17 mouse cellular contexts compared by ENCODE assay signal in the genomic region with DNA sequence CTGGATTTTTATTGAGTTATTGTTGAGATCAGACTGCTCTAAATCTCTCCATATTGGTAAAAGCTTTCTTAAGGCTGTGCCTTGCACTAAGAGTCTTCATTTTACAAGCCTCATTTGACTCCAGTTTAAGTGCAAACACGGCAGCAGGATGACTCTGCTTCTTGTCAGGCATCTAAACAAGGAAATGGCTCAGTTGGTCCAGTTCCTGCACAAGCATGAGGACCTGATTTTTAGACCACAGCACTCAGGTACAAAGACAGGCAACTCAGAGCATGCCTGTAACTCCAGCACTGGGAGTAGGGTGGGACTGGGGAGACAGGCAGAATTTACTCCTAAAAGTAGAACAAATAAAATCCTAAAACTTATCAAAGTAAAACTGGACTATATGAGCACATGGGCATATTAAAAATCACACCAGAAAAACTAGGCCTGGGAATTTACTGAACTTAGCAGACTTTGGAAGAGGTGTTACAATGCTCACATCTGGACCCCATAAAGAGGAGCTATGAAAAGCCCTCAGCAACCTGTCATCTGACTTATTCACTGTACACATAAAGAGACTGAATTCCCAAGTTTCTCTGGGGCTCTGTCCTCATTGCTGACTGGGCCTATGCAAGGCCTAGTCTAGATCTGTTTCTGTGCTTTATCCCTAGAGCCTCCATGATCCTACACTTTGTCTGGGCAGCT.
DNase-seq lines count a peak whose midpoint lies in the region; ATAC-seq and TF ChIP-seq lines count a peak whose summit lies in the region.
"Had no signal": no experiment of that assay in that cellular context is flagged by ENCODE, and none has a peak within 500 bp of the region (broad histone marks: within the 10 kb centered on the region; RNA-seq: fewer than 3 reads in every experiment).

No protein-coding gene starts in this region.

- no peak for TF ChIP-seq RAD21 in CH12.LX (IDR thresholded peaks at IDR 0.05; ENCODE audit: low read depth, low read length)

- no peak for TF ChIP-seq POLR2A in liver, adult 2 months (IDR thresholded peaks at IDR 0.05; ENCODE audit: extremely low read depth, insufficient read depth, low read length)
- TF ChIP-seq POLR2A in CH12.LX (IDR thresholded peaks at IDR 0.05; ENCODE audit: low read depth, low read length), result no peak

- no peaks in the 10 kb centered on the region; the same call in 1 of the 2 replicates for H3K4me1 ChIP-seq in liver, adult 2 months (ENCODE audit: control insufficient read depth, insufficient read depth, low read length)
- no peaks in the 10 kb centered on the region for H3K4me1 ChIP-seq in liver, embryonic 11.5 days (replicated peaks; ENCODE audit: control insufficient read depth, insufficient read depth, low read length)
- peaks cover 7 to 43% of the 10 kb centered on the region in 2 experiments; a peak in 3 of 4 replicates for H3K4me1 ChIP-seq in CH12.LX (ENCODE audit: control insufficient read depth in 1 of 2, insufficient read depth in 2 of 2)
- H3K4me1 ChIP-seq in hindbrain, embryonic 10.5 days (replicated peaks), result no peaks in the 10 kb centered on the region
- H3K4me1 ChIP-seq: heart, embryonic 15.5 days; lung, embryonic 15.5 days; midbrain, embryonic 10.5 days; neural tube, embryonic 12.5 days had no signal

- in situ Hi-C loops in CH12.LX (cut with MboI; ENCODE audit: low pct_ligation_motif_present, low pct_unique_long_range_greater_than_20kb, low sequenced_read_pairs), result no loop called here

- no peak overlapping the region for H3K4me3 ChIP-seq in liver, adult 2 months (ENCODE audit: insufficient read depth, low read depth, low read length)
- H3K4me3 ChIP-seq in liver, embryonic 11.5 days (ENCODE audit: low read depth, low read length), result no peak overlapping the region
- H3K4me3 ChIP-seq in CH12.LX (replicated peaks in 1 of 3; ENCODE audit: low read depth in 2 of 3, low read length in 2 of 3, poor library complexity in 1 of 3), result no peak overlapping the region
- H3K4me3 ChIP-seq in hindbrain, embryonic 10.5 days, result no peak overlapping the region
- H3K4me3 ChIP-seq: heart, embryonic 15.5 days; lung, embryonic 15.5 days; midbrain, embryonic 10.5 days; neural tube, embryonic 12.5 days had no signal

- dilution Hi-C loops in CH12.LX (cut with MboI; ENCODE audit: extremely low pct_ligation_motif_present, extremely low pct_unique_long_range_greater_than_20kb, low sequenced_read_pairs), result no loop called here

- peak overlapping the region; percentile 16; the same call in 1 of the 2 replicates for H3K27ac ChIP-seq in liver, adult 2 months (replicated peaks; ENCODE audit: insufficient read depth, low read depth, low read length)
- no peak overlapping the region for H3K27ac ChIP-seq in liver, embryonic 11.5 days (ENCODE audit: low read depth, low read length)
- no peak overlapping the region for H3K27ac ChIP-seq in CH12.LX (ENCODE audit: insufficient read depth, low read depth)
- no peak overlapping the region for H3K27ac ChIP-seq in hindbrain, embryonic 10.5 days
- H3K27ac ChIP-seq: heart, embryonic 15.5 days; lung, embryonic 15.5 days; midbrain, embryonic 10.5 days; neural tube, embryonic 12.5 days had no signal

- no peak for TF ChIP-seq CTCF in liver, adult 2 months (IDR thresholded peaks at IDR 0.05; ENCODE audit: low read depth, low read length)
- no peak for TF ChIP-seq CTCF in CH12.LX (conservative IDR thresholded peaks at IDR 0.05 in 1 of 2, IDR thresholded peaks at IDR 0.05 in 1 of 2; ENCODE audit: low read depth in 2 of 2, low read length in 2 of 2)

- H3K9me3 ChIP-seq in liver, embryonic 11.5 days (ENCODE audit: control insufficient read depth, low read length), result no peaks in the 10 kb centered on the region
- H3K9me3 ChIP-seq in CH12.LX (replicated peaks; ENCODE audit: low read length), result no peaks in the 10 kb centered on the region
- no peaks in the 10 kb centered on the region for H3K9me3 ChIP-seq in hindbrain, embryonic 10.5 days
- H3K9me3 ChIP-seq: heart, embryonic 15.5 days; lung, embryonic 15.5 days; midbrain, embryonic 10.5 days; neural tube, embryonic 12.5 days had no signal

- no peak for ATAC-seq in liver, embryonic 11.5 days (replicated peaks; ENCODE audit: low FRiP score)
- peak; percentile 12; the same call in 1 of the 2 replicates for ATAC-seq in granulocyte monocyte progenitor cell, adult 5-6 weeks (replicated peaks; ENCODE audit: poor library complexity, severe bottlenecking)
- peak; percentile 36 for ATAC-seq in megakaryocyte, adult 5-6 weeks (ENCODE audit: poor library complexity, severe bottlenecking)

- H3K36me3 ChIP-seq in liver, adult 2 months (ENCODE audit: control insufficient read depth, insufficient read depth, low read length), result no peaks in the 10 kb centered on the region; the same call in 1 of the 2 replicates
- H3K36me3 ChIP-seq in liver, embryonic 11.5 days (ENCODE audit: control insufficient read depth, insufficient read depth, low read length), result no peaks in the 10 kb centered on the region
- no peaks in the 10 kb centered on the region for H3K36me3 ChIP-seq in CH12.LX (replicated peaks in 1 of 2; ENCODE audit: control insufficient read depth in 1 of 2, insufficient read depth in 1 of 2, low read length in 1 of 2)
- H3K36me3 ChIP-seq in hindbrain, embryonic 10.5 days, result no peaks in the 10 kb centered on the region
- H3K36me3 ChIP-seq: heart, embryonic 15.5 days; lung, embryonic 15.5 days; midbrain, embryonic 10.5 days; neural tube, embryonic 12.5 days had no signal

- 60% methylated on average over 1 of the region's 1 CpGs for WGBS in liver, adult 2 months
- 18% methylated on average over 1 of the region's 1 CpGs for WGBS in liver, embryonic 11.5 days
- 63% methylated on average over 1 of the region's 1 CpGs for WGBS in hindbrain, embryonic 10.5 days

- H3K79me2 ChIP-seq in liver, adult 2 months (ENCODE audit: control insufficient read depth, insufficient read depth, low read length), result no peaks in the 10 kb centered on the region
- H3K79me2 ChIP-seq in CH12.LX (replicated peaks; ENCODE audit: control insufficient read depth, extremely low read depth, insufficient read depth, poor library complexity, severe bottlenecking), result no peaks in the 10 kb centered on the region

- H3K4me2 ChIP-seq in liver, embryonic 11.5 days, result no peak overlapping the region
- H3K4me2 ChIP-seq in CH12.LX (ENCODE audit: insufficient read depth, low read depth, poor library complexity, severe bottlenecking), result peak overlapping the region; percentile 94; the same call in 1 of the 2 replicates
- H3K4me2 ChIP-seq: heart, embryonic 15.5 days; lung, embryonic 15.5 days; neural tube, embryonic 12.5 days had no signal

- no peak overlapping the region for H3K9ac ChIP-seq in liver, adult 2 months (ENCODE audit: low read depth, low read length)
- no peak overlapping the region for H3K9ac ChIP-seq in liver, embryonic 11.5 days (ENCODE audit: low read depth, low read length)
- peak overlapping the region; percentile 44 for H3K9ac ChIP-seq in CH12.LX (ENCODE audit: insufficient read depth, low read depth)
- H3K9ac ChIP-seq: heart, embryonic 15.5 days; lung, embryonic 15.5 days; neural tube, embryonic 12.5 days had no signal

- H3K27me3 ChIP-seq in liver, adult 2 months (ENCODE audit: control insufficient read depth, insufficient read depth, low read length), result no peaks in the 10 kb centered on the region
- H3K27me3 ChIP-seq in liver, embryonic 11.5 days (replicated peaks; ENCODE audit: control insufficient read depth, insufficient read depth, low read length), result no peaks in the 10 kb centered on the region
- no peaks in the 10 kb centered on the region for H3K27me3 ChIP-seq in CH12.LX (replicated peaks)
- H3K27me3 ChIP-seq in hindbrain, embryonic 10.5 days (ENCODE audit: insufficient read depth, poor library complexity, severe bottlenecking), result no peaks in the 10 kb centered on the region
- H3K27me3 ChIP-seq: heart, embryonic 15.5 days; lung, embryonic 15.5 days; neural tube, embryonic 12.5 days had no signal

- DNase-seq in liver, adult 2 months (ENCODE audit: extremely low read depth, low read depth, low spot score), result no peak
- DNase-seq in liver, embryonic 11.5 days (ENCODE audit: low spot score), result no peak
- no peak for DNase-seq in CH12.LX (ENCODE audit: extremely low read depth)
- DNase-seq in lung, adult 18-20 months, result no peak
- DNase-seq in right cerebral cortex, adult 18-20 months, result no peak
- DNase-seq in hindbrain, embryonic 10.5 days (ENCODE audit: low spot score), result no peak
- DNase-seq: adrenal gland, adult 8-10 months; cerebellum, adult 9-10 months; gastrocnemius, postnatal 36 days; left cerebral cortex, postnatal 4 days; thymus, postnatal 25 days had no signal

- TF ChIP-seq EP300 in CH12.LX (IDR thresholded peaks at IDR 0.05; ENCODE audit: low read length), result no peak

TF ChIP-seq in CH12.LX, 34 proteins besides CTCF, POLR2A, EP300 and RAD21:
- TF ChIP-seq HCFC1 (IDR thresholded peaks at IDR 0.05; ENCODE audit: low read depth, low read length), result no peak
- TF ChIP-seq ZKSCAN1 (IDR thresholded peaks at IDR 0.05; ENCODE audit: borderline replicate concordance, low read depth, low read length), result no peak
- no peak for TF ChIP-seq ZNF384 (IDR thresholded peaks at IDR 0.05; ENCODE audit: low read depth, low read length)
- no peak for TF ChIP-seq USF1 (IDR thresholded peaks at IDR 0.05; ENCODE audit: low read depth, low read length)
- TF ChIP-seq ZC3H11A (IDR thresholded peaks at IDR 0.05; ENCODE audit: low read depth, low read length), result no peak
- TF ChIP-seq E2F4 (IDR thresholded peaks at IDR 0.05; ENCODE audit: insufficient replicate concordance, low read depth, low read length), result no peak
- TF ChIP-seq CHD1 (IDR thresholded peaks at IDR 0.05; ENCODE audit: low read depth, low read length), result no peak
- TF ChIP-seq ELF1 (IDR thresholded peaks at IDR 0.05; ENCODE audit: low read depth, low read length), result no peak
- TF ChIP-seq MYC (IDR thresholded peaks at IDR 0.05; ENCODE audit: low read depth, low read length), result no peak
- no peak for TF ChIP-seq MAZ (IDR thresholded peaks at IDR 0.05; ENCODE audit: low read depth, low read length)
- TF ChIP-seq USF2 (conservative IDR thresholded peaks at IDR 0.05; ENCODE audit: low read depth, low read length), result no peak
